Mouse (Mus musculus): ENCODE results near the gene Rel. TPM values are rescaled to one million over a fixed set of nuclear protein-coding genes. Genes with fewer than 3 reads are reported as not detected.

Gene Rel
- polyA plus RNA-seq, 1 experiment from 2014 or later: 0.95 TPM

DNA sequence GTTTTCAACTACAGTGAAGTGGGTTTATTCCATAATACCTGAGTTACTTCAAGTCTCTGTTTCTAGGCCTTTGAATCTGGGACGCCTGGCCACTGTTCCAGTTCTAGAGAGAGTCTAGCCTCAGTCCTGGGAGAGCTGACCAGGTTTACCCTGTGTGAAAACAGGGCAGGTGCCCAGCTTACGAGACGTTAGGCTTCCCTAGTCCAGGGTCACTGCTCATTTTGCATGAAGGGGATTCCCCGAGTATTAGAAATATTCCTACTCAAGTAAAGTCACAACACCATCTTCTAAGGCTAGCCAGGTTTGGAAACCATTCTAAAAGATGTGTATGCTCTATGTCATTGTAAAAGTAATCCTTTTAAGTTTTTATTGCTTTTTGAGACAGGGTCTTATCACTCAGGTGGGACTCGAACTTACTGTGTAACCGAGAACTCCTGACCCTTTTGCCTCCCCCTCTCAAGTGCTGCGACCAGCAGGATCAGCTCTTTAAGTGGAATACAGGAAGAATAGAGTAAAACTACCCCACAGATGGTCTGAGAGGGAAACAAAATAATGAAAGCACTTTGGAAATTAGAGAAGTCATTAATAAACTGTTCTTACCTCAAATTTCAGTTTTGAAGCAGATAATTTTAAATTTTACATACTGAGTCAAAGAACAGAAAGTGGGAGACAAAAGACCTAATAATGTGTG, 66.0 kb downstream of the Rel start:
- H3K36me3 ChIP-seq: peaks cover 45% of the 10 kb centered on the region
- WGBS: 80% methylated on average over 7 of the region's 7 CpGs
- no peaks in the 10 kb centered on the region for H3K4me1 ChIP-seq
- H3K9ac ChIP-seq: no peak overlapping the region
- ATAC-seq (ENCODE audit: low FRiP score, low read depth): no peak
- H3K9me3 ChIP-seq: no peaks in the 10 kb centered on the region
- H3K27me3 ChIP-seq: no peaks in the 10 kb centered on the region
- no peak overlapping the region for H3K4me3 ChIP-seq
- H3K4me2 ChIP-seq (replicated peaks): no peak overlapping the region
- H3K27ac ChIP-seq: no peak overlapping the region

DNA sequence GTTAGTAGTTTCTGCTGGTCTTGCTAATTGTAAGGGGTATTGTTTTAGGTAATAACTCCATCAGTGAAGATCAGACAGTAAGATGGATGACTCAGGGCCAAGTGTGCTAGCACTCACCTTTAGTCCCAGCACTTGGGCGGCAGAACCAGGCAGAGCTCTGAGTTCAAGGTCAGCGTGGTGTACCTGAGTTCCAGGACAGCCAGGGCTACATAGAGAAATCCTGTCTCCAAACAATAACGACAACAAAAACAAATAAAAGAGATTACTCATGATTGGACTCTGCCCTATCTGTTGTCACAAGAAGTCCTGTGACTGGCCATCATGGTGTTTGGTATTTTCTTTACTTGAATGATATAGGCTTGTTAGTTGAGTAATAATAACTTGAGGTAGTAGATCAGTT, 68.9 kb downstream of the Rel start:
- Histone ChIP-seq H3K4me1 (0 out of 2 replicates have a peak, but pooled peaks cover 3% of the 10 kb centered on the region), H3K27ac (no peak overlapping the region), H3K27me3 (no peaks in the 10 kb centered on the region), H3K4me2 (replicated peaks) (no peak overlapping the region), H3K9ac (no peak overlapping the region), H3K36me3 (peaks cover 27% of the 10 kb centered on the region), H3K9me3 (no peaks in the 10 kb centered on the region), H3K4me3 (no peak overlapping the region)
- WGBS: 93% methylated on average over 3 of the region's 3 CpGs
- no peak for ATAC-seq (ENCODE audit: low FRiP score, low read depth)

DNA sequence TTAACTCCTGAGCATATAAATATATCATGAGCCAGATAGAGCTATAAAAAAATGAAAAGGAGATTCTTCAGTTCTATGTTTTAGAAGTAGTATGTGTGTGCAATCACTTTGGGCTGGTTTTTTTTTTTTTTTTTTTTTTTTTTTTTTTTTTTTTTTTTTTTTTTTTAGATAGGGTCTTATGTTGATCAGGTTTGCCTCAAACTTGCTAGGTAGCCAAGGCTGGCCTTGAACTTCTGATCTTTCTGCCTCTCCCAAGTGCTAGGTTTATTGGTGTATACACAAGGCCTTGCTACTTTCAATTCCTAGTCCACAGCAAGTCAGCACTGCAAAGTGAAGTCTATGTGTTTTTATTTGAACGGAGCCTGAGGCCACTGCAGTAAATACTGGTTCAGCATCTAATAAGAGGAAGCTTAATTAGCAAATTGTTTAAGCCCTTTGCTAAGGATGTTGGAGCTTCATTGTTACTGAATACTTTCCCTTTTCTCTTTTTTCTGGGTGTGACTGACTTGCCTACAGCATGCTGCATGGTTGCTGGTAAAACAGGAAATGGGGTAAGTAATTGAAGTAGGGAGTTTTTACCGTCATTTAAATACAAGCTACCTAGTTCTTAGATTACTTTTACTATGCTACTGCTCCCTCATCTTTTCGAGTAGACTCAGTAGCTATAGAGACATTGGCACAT, 71.2 kb downstream of the Rel start:
- peaks cover 15% of the 10 kb centered on the region for H3K36me3 ChIP-seq
- H3K27ac ChIP-seq: no peak overlapping the region
- H3K27me3 ChIP-seq: no peaks in the 10 kb centered on the region
- H3K4me2 ChIP-seq (replicated peaks): no peak overlapping the region
- no peak for ATAC-seq (ENCODE audit: low FRiP score, low read depth)
- H3K9ac ChIP-seq: no peak overlapping the region
- H3K4me1 ChIP-seq: 0 out of 2 replicates have a peak, but pooled peaks cover 3% of the 10 kb centered on the region
- H3K4me3 ChIP-seq: no peak overlapping the region
- 57% methylated on average over 3 of the region's 3 CpGs for WGBS
- no peaks in the 10 kb centered on the region for H3K9me3 ChIP-seq

DNA sequence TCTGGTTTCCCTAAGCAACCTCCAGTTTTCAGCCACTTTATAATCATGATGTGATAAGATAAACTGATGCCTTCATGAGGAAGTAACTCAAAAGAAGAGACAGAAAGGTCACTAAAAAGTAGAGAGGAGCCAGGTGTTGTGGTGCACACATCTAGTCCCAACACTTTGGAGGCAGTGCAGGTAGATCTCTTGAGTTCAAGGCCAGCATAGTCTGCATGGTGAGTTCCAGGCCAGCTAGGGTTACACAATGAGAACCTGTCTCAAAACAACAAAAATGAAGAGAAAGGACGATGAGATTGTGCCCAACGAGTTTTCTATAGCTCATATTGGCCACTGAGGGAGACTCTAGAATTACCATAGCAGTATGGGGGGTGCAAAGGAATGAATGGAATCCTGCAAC, 72.2 kb downstream of the Rel start:
- WGBS: 75% methylated on average over 2 of the region's 2 CpGs
- H3K4me3 ChIP-seq: no peak overlapping the region
- no peaks in the 10 kb centered on the region for H3K27me3 ChIP-seq
- H3K9me3 ChIP-seq: no peaks in the 10 kb centered on the region
- H3K36me3 ChIP-seq: peaks cover 10% of the 10 kb centered on the region
- H3K4me2 ChIP-seq (replicated peaks): no peak overlapping the region
- no peak overlapping the region for H3K27ac ChIP-seq
- no peak for ATAC-seq (ENCODE audit: low FRiP score, low read depth)
- 0 out of 2 replicates have a peak, but pooled peaks cover 3% of the 10 kb centered on the region for H3K4me1 ChIP-seq
- H3K9ac ChIP-seq: no peak overlapping the region

DNA sequence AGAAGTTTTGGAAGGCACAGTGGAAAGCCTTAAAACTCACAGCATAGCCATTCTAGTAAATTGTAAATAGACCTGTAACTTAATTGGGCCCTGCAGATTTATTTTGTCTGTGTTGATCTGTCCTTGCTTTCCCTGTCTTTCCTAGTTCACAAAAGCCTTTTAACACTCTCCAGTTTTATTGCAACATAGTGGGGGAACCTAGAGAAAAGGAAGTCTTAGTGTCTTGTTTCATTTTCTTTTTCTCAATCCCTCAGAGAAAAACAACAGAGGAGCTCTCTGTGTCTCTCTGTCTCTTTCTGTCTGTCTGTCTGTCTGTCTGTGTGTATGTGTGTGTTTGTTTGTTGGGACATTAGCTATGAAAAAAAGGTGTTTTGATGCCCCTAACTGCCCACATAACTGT, 74.9 kb downstream of the Rel start:
- no peak for ATAC-seq (ENCODE audit: low FRiP score, low read depth)
- 0 out of 2 replicates have a peak, but pooled peaks cover 3% of the 10 kb centered on the region for H3K4me1 ChIP-seq
- no peaks in the 10 kb centered on the region; the same call in 1 of the 2 replicates for H3K36me3 ChIP-seq
- no peak overlapping the region for H3K27ac ChIP-seq
- no peak overlapping the region for H3K4me3 ChIP-seq
- no peak overlapping the region for H3K4me2 ChIP-seq (replicated peaks)
- no peaks in the 10 kb centered on the region for H3K27me3 ChIP-seq
- H3K9me3 ChIP-seq: no peaks in the 10 kb centered on the region
- H3K9ac ChIP-seq: no peak overlapping the region

DNA sequence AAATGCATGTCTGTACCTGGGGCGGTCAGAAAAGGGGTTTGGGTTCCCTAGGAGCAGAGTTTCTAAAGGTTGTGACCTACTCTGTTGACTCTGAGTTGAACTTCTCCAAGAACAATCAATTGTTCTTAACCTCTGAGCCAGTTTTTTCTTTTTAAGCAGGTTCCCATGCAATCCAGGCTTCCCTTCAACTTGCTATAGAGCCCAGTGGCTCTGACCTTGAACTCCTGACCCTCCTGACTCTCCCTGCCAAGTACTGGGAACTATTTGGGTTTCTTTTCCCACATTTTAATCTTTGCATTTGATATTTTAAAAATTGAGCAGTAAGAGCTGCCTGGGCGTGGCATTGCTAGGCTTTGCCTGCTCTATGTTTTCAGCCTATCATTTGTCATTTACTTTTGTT, 77.5 kb downstream of the Rel start:
- no peak overlapping the region for H3K4me2 ChIP-seq (replicated peaks)
- H3K27ac ChIP-seq: no peak overlapping the region
- no peaks in the 10 kb centered on the region for H3K4me1 ChIP-seq
- no peak for ATAC-seq (ENCODE audit: low FRiP score, low read depth)
- H3K27me3 ChIP-seq: no peaks in the 10 kb centered on the region
- no peaks in the 10 kb centered on the region for H3K9me3 ChIP-seq
- WGBS: 89% methylated on average over 2 of the region's 2 CpGs
- H3K36me3 ChIP-seq: peaks cover 6% of the 10 kb centered on the region
- no peak overlapping the region for H3K9ac ChIP-seq
- H3K4me3 ChIP-seq: no peak overlapping the region

DNA sequence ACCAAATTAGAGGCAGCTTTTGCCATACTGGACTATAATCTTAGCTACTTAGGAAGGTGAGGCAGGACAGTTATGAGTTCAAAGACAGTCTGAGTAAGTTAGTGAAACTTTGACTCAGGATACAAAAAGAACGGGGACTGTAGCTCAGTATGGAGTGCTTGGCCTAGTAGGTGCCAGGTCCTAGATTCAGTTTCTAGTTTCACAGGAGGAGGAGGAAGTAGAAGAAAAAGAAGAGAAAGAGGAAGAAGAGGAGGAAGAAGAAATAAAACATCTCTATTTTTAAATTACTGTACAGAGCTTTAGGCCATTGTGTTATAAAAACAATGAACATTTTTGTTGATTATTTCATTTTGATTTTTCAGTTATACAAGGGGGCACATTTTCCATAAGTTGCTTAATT, 82.7 kb downstream of the Rel start:
- no peaks in the 10 kb centered on the region for H3K4me1 ChIP-seq
- no peak overlapping the region for H3K4me3 ChIP-seq
- peaks cover 29% of the 10 kb centered on the region for H3K36me3 ChIP-seq
- no peak overlapping the region for H3K4me2 ChIP-seq (replicated peaks)
- WGBS: 87% methylated on average over 1 of the region's 1 CpGs
- no peaks in the 10 kb centered on the region for H3K9me3 ChIP-seq
- H3K27ac ChIP-seq: no peak overlapping the region
- H3K9ac ChIP-seq: no peak overlapping the region
- ATAC-seq (ENCODE audit: low FRiP score, low read depth): no peak
- H3K27me3 ChIP-seq: no peaks in the 10 kb centered on the region

Other genes with a start within 250 kb of the Rel start
- not detected in 2 replicates for gene 1700093K21Rik, start 249.8 kb downstream of the Rel start, polyA plus RNA-seq (2015; fragmentation: Nextera tagmentation; extraction: Ambion mirVana)
- 23.4 and 24.1 TPM in 2 replicates for gene 0610010F05Rik, start 137.3 kb downstream of the Rel start, polyA plus RNA-seq (2015; fragmentation: Nextera tagmentation; extraction: Ambion mirVana)
- gene Pus10, start 105.3 kb downstream of the Rel start, polyA plus RNA-seq (2015; fragmentation: Nextera tagmentation; extraction: Ambion mirVana): 24.4 and 27.5 TPM in 2 replicates
- 37.5 and 41.7 TPM in 2 replicates for gene Pex13, start 105.0 kb downstream of the Rel start, polyA plus RNA-seq (2015; fragmentation: Nextera tagmentation; extraction: Ambion mirVana)
- 17.9 and 20.3 TPM in 2 replicates for gene Papolg, start 124.3 kb upstream of the Rel start, polyA plus RNA-seq (2015; fragmentation: Nextera tagmentation; extraction: Ambion mirVana)

All from limb, embryonic 13.5 days (tissue).